Mouse (Mus musculus): ENCODE measurements around the gene Tefm.

DNA sequence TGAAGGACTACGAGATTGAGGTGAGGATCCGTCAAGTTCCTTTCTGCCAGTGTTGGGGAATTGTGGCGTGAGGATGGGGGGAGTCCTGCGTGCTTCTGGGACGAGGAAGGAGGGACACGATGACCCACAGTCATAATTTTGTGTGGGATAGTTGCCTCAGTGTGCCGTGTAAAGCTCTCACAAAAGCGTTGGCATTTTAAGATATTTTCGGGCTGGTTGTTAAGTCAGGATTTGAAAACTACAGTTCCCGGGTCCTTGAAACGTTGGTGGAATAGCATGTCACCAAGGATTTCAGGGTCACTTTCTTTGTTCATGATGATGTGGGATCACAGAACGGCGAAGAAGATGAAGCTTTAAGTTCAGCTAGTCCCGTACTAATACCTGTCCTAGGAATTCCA lies 52.2 kb downstream of the Tefm start:
- TF ChIP-seq POLR2A (IDR thresholded peaks at IDR 0.05; ENCODE audit: low read depth, low read length) (no peak), CTCF (IDR thresholded peaks at IDR 0.05; ENCODE audit: borderline replicate concordance, insufficient read depth, low read length) (no peak)
